Mouse (Mus musculus): ENCODE data around the gene Ankrd33b. TPM values are rescaled to one million over a fixed set of nuclear protein-coding genes. Genes with fewer than 3 reads are reported as not detected.

Gene Ankrd33b
- polyA plus RNA-seq, 1 experiment = 4.0 TPM

- no peak for DNase-seq
- no peak overlapping the region for H3K4me3 ChIP-seq (replicated peaks; ENCODE audit: insufficient read depth, low read depth, low read length)
- H3K27me3 ChIP-seq (ENCODE audit: control insufficient read depth, insufficient read depth, low read length) = no peaks in the 10 kb centered on the region
- TF ChIP-seq POLR2A (IDR thresholded peaks at IDR 0.05; ENCODE audit: borderline replicate concordance, insufficient read depth, low read length) (no peak), CTCF (IDR thresholded peaks at IDR 0.05; ENCODE audit: borderline replicate concordance, insufficient read depth, low read depth, low read length) (no peak)
- WGBS = 78% methylated on average over 7 of the region's 7 CpGs
- H3K27ac ChIP-seq (ENCODE audit: insufficient read depth, low read length) = no peak overlapping the region
- no peaks in the 10 kb centered on the region; the same call in none of the 2 replicates for H3K4me1 ChIP-seq (ENCODE audit: control insufficient read depth, insufficient read depth, low read length)
Measured at GRCm38 (mm10) chr15:31392705-31393104, 25.2 kb upstream of the Ankrd33b start.

- WGBS = 87% methylated on average over 4 of the region's 4 CpGs
- TF ChIP-seq CTCF (IDR thresholded peaks at IDR 0.05; ENCODE audit: borderline replicate concordance, insufficient read depth, low read depth, low read length) (no peak), POLR2A (IDR thresholded peaks at IDR 0.05; ENCODE audit: borderline replicate concordance, insufficient read depth, low read length) (no peak)
- Histone ChIP-seq H3K27me3 (ENCODE audit: control insufficient read depth, insufficient read depth, low read length) (no peaks in the 10 kb centered on the region), H3K4me1 (ENCODE audit: control insufficient read depth, insufficient read depth, low read length) (no peaks in the 10 kb centered on the region; the same call in none of the 2 replicates), H3K4me3 (replicated peaks; ENCODE audit: insufficient read depth, low read depth, low read length) (no peak overlapping the region), H3K27ac (ENCODE audit: insufficient read depth, low read length) (no peak overlapping the region)
- no peak for DNase-seq
Measured at GRCm38 (mm10) chr15:31392135-31392534, 24.6 kb upstream of the Ankrd33b start.

- TF ChIP-seq CTCF (IDR thresholded peaks at IDR 0.05; ENCODE audit: borderline replicate concordance, insufficient read depth, low read depth, low read length) (no peak), POLR2A (IDR thresholded peaks at IDR 0.05; ENCODE audit: borderline replicate concordance, insufficient read depth, low read length) (no peak)
- WGBS = 21% methylated on average over 11 of the region's 11 CpGs
- no peak overlapping the region for H3K4me3 ChIP-seq (replicated peaks; ENCODE audit: insufficient read depth, low read depth, low read length)
- no peaks in the 10 kb centered on the region for H3K4me1 ChIP-seq (ENCODE audit: control insufficient read depth, insufficient read depth, low read length)
- no peak for DNase-seq
- H3K27me3 ChIP-seq (ENCODE audit: control insufficient read depth, insufficient read depth, low read length) = no peaks in the 10 kb centered on the region
- H3K27ac ChIP-seq (ENCODE audit: insufficient read depth, low read length) = no peak overlapping the region
Measured at GRCm38 (mm10) chr15:31381936-31382468, 14.5 kb upstream of the Ankrd33b start.

GRCm38 (mm10) chr15:31379471-31379870 is 11.9 kb upstream of the Ankrd33b start:
- Histone ChIP-seq H3K4me3 (replicated peaks; ENCODE audit: insufficient read depth, low read depth, low read length) (no peak overlapping the region), H3K4me1 (ENCODE audit: control insufficient read depth, insufficient read depth, low read length) (no peaks in the 10 kb centered on the region), H3K27me3 (ENCODE audit: control insufficient read depth, insufficient read depth, low read length) (no peaks in the 10 kb centered on the region), H3K27ac (ENCODE audit: insufficient read depth, low read length) (no peak overlapping the region)
- 89% methylated on average over 3 of the region's 3 CpGs for WGBS
- no peak for DNase-seq
- TF ChIP-seq POLR2A (IDR thresholded peaks at IDR 0.05; ENCODE audit: borderline replicate concordance, insufficient read depth, low read length) (no peak), CTCF (IDR thresholded peaks at IDR 0.05; ENCODE audit: borderline replicate concordance, insufficient read depth, low read depth, low read length) (no peak)

- Histone ChIP-seq H3K27me3 (ENCODE audit: control insufficient read depth, insufficient read depth, low read length) (no peaks in the 10 kb centered on the region), H3K27ac (ENCODE audit: insufficient read depth, low read length) (no peak overlapping the region), H3K4me3 (replicated peaks; ENCODE audit: insufficient read depth, low read depth, low read length) (no peak overlapping the region), H3K4me1 (ENCODE audit: control insufficient read depth, insufficient read depth, low read length) (no peaks in the 10 kb centered on the region)
- TF ChIP-seq POLR2A (IDR thresholded peaks at IDR 0.05; ENCODE audit: borderline replicate concordance, insufficient read depth, low read length) (no peak), CTCF (IDR thresholded peaks at IDR 0.05; ENCODE audit: borderline replicate concordance, insufficient read depth, low read depth, low read length) (no peak)
- WGBS = 49% methylated on average over 4 of the region's 4 CpGs
- DNase-seq = no peak
Measured at GRCm38 (mm10) chr15:31375212-31375611, 7.7 kb upstream of the Ankrd33b start.

- TF ChIP-seq CTCF (IDR thresholded peaks at IDR 0.05; ENCODE audit: borderline replicate concordance, insufficient read depth, low read depth, low read length) (no peak), POLR2A (IDR thresholded peaks at IDR 0.05; ENCODE audit: borderline replicate concordance, insufficient read depth, low read length) (no peak)
Measured at GRCm38 (mm10) chr15:31369125-31369612, 1.6 kb upstream of the Ankrd33b start.

GRCm38 (mm10) chr15:31368556-31368955 is 1.0 kb upstream of the Ankrd33b start:
- Histone ChIP-seq H3K27ac (ENCODE audit: insufficient read depth, low read length) (no peak overlapping the region), H3K27me3 (ENCODE audit: control insufficient read depth, insufficient read depth, low read length) (peaks cover 1% of the 10 kb centered on the region; the same call in 1 of the 2 replicates), H3K4me3 (replicated peaks; ENCODE audit: insufficient read depth, low read depth, low read length) (no peak overlapping the region), H3K4me1 (ENCODE audit: control insufficient read depth, insufficient read depth, low read length) (no peaks in the 10 kb centered on the region)
- DNase-seq = no peak
- TF ChIP-seq POLR2A (IDR thresholded peaks at IDR 0.05; ENCODE audit: borderline replicate concordance, insufficient read depth, low read length) (no peak), CTCF (IDR thresholded peaks at IDR 0.05; ENCODE audit: borderline replicate concordance, insufficient read depth, low read depth, low read length) (no peak)
- 47% methylated on average over 8 of the region's 8 CpGs for WGBS

More at GRCm38 (mm10) chr15:31369125-31369612, 1.6 kb upstream of the Ankrd33b start:
- no peaks in the 10 kb centered on the region for H3K4me1 ChIP-seq (ENCODE audit: control insufficient read depth, insufficient read depth, low read length)
- no peak for DNase-seq
- H3K27ac ChIP-seq (ENCODE audit: insufficient read depth, low read length) = no peak overlapping the region
- H3K27me3 ChIP-seq (ENCODE audit: control insufficient read depth, insufficient read depth, low read length) = peaks cover 1% of the 10 kb centered on the region; the same call in 1 of the 2 replicates
- WGBS = 33% methylated on average over 12 of the region's 12 CpGs
- no peak overlapping the region for H3K4me3 ChIP-seq (replicated peaks; ENCODE audit: insufficient read depth, low read depth, low read length)

Measured in cerebellum, adult 2 months (tissue).